18 mouse cellular contexts compared by ENCODE assay signal in the genomic region with DNA sequence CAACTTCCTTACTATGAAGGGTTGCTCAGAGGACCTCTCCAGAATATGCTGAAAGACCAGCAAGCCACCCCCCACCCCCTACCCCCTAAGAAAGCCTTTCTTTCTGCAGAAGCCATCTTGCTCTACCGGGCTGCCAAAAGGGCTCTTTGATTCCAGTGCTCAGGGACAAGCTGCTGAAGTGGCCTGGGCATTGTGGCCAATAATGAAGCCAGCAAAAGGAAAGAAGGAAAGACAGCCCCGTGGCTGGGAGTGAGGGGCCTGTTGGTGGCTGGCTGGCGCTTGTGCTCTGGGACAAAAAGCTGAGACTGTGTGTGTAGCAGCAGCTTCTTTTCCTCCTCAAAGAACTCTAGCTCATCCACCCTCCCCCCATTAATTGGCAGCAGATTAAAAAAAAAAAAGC. TPM values are rescaled to one million over a fixed set of nuclear protein-coding genes. Genes with fewer than 3 reads are reported as not detected.
DNase-seq lines count a peak whose midpoint lies in the region; ATAC-seq and TF ChIP-seq lines count a peak whose summit lies in the region.
"Had no signal": no experiment of that assay in that cellular context is flagged by ENCODE, and none has a peak within 500 bp of the region (broad histone marks: within the 10 kb centered on the region; RNA-seq: fewer than 3 reads in every experiment).

No protein-coding gene starts in this region.

- H3K4me1 ChIP-seq in kidney, embryonic 15.5 days, result peaks cover 42% of the 10 kb centered on the region
- peaks cover 52% of the 10 kb centered on the region for H3K4me1 ChIP-seq in forebrain, embryonic 13.5 days

- H3K27ac ChIP-seq in kidney, embryonic 15.5 days, result peak overlapping the region; percentile 73; the same call in 1 of the 2 replicates
- peak overlapping the region; percentile 81 for H3K27ac ChIP-seq in forebrain, embryonic 13.5 days
- H3K27ac ChIP-seq: heart, adult 2 months; liver, embryonic 15.5 days; neural tube, embryonic 15.5 days had no signal

- no peak for TF ChIP-seq CTCF in brain, embryonic 14.5 days (IDR thresholded peaks at IDR 0.05; ENCODE audit: borderline replicate concordance, extremely low read depth, insufficient read depth, insufficient read length)

- no peak overlapping the region for H3K9ac ChIP-seq in kidney, embryonic 15.5 days
- peak overlapping the region; percentile 40 for H3K9ac ChIP-seq in forebrain, embryonic 13.5 days
- H3K9ac ChIP-seq: limb, embryonic 12.5 days; liver, embryonic 15.5 days; neural tube, embryonic 15.5 days had no signal

- no peak overlapping the region for H3K4me3 ChIP-seq in kidney, embryonic 15.5 days (replicated peaks)
- no peak overlapping the region for H3K4me3 ChIP-seq in forebrain, embryonic 13.5 days
- H3K4me3 ChIP-seq: heart, adult 2 months; hindbrain, embryonic 10.5 days; limb, embryonic 12.5 days; liver, embryonic 15.5 days; neural tube, embryonic 15.5 days; stomach, embryonic 15.5 days had no signal

- DNase-seq in kidney, adult 18-20 months, result no peak
- DNase-seq in Muller cell, postnatal 12 days (ENCODE audit: inconsistent ontology term), result peak; percentile 26
- peak; percentile 81 for DNase-seq in brain, embryonic 14.5 days (ENCODE audit: low read depth)
- DNase-seq in thymus, postnatal 25 days, result no peak
- no peak for DNase-seq in thymus, postnatal 4 days
- DNase-seq: adrenal gland, postnatal 14 days; cerebellum, postnatal 14 days; heart, adult 2 months; kidney, adult 11 months; retina, postnatal 1 day had no signal

- WGBS in kidney, embryonic 15.5 days, result 63% methylated on average over 3 of the region's 3 CpGs
- WGBS in forebrain, embryonic 13.5 days, result 10% methylated on average over 3 of the region's 3 CpGs

- H3K4me2 ChIP-seq in kidney, embryonic 15.5 days, result no peak overlapping the region
- H3K4me2 ChIP-seq in forebrain, embryonic 13.5 days, result no peak overlapping the region
- H3K4me2 ChIP-seq: limb, embryonic 12.5 days; liver, embryonic 15.5 days; neural tube, embryonic 15.5 days; stomach, embryonic 15.5 days had no signal

- no peaks in the 10 kb centered on the region for H3K36me3 ChIP-seq in kidney, embryonic 15.5 days
- peaks cover 5% of the 10 kb centered on the region; the same call in 1 of the 2 replicates for H3K36me3 ChIP-seq in forebrain, embryonic 13.5 days (ENCODE audit: poor library complexity, severe bottlenecking)
- H3K36me3 ChIP-seq: hindbrain, embryonic 10.5 days; neural tube, embryonic 15.5 days; stomach, embryonic 15.5 days had no signal

- no peaks in the 10 kb centered on the region for H3K27me3 ChIP-seq in kidney, embryonic 15.5 days
- H3K27me3 ChIP-seq in forebrain, embryonic 13.5 days, result no peaks in the 10 kb centered on the region
- H3K27me3 ChIP-seq: limb, embryonic 12.5 days; neural tube, embryonic 15.5 days; stomach, embryonic 15.5 days had no signal

- no peak for ATAC-seq in kidney, embryonic 15.5 days (replicated peaks; ENCODE audit: low FRiP score)
- no peak for ATAC-seq in forebrain, embryonic 13.5 days
- ATAC-seq: CD4-positive, CD25-positive, alpha-beta regulatory T cell, adult 4 months had no signal

- no peaks in the 10 kb centered on the region for H3K9me3 ChIP-seq in kidney, embryonic 15.5 days (replicated peaks)
- no peaks in the 10 kb centered on the region for H3K9me3 ChIP-seq in forebrain, embryonic 13.5 days (replicated peaks)
- H3K9me3 ChIP-seq: hindbrain, embryonic 10.5 days; limb, embryonic 12.5 days; liver, embryonic 15.5 days; neural tube, embryonic 15.5 days; stomach, embryonic 15.5 days had no signal

- no peak for TF ChIP-seq POLR2A in brain, embryonic 14.5 days (IDR thresholded peaks at IDR 0.05; ENCODE audit: borderline replicate concordance, extremely low read depth, insufficient read depth, insufficient read length, poor library complexity, severe bottlenecking)

RNA-seq across cellular contexts. Expression of a gene that starts 12.2 kb away (rescaled TPM):
- 79.0 and 81.0 TPM in 2 replicates for polyA plus RNA-seq in kidney, embryonic 15.5 days (2015; fragmentation: Nextera tagmentation; extraction: Ambion mirVana)
- 130 and 146 TPM in 2 replicates for polyA plus RNA-seq in brain, embryonic 14.5 days (2012; rRNA removed)
- 72.5 and 74.0 TPM in 2 replicates for polyA plus RNA-seq in forebrain, embryonic 13.5 days (2015; fragmentation: Nextera tagmentation; extraction: Ambion mirVana)

Comparison
In these comparisons a context has a peak if more than half of its experiments do, and no peak if none do; other contexts are left out.
1. DNase-seq: peak in Muller cell, postnatal 12 days (single experiment) and brain, embryonic 14.5 days (single experiment); none in kidney, adult 18-20 months (single experiment), thymus, postnatal 25 days (single experiment) and thymus, postnatal 4 days (single experiment).